Mouse (Mus musculus): ENCODE results near the gene Cldn22. TPM values are rescaled to one million over a fixed set of nuclear protein-coding genes. Genes with fewer than 3 reads are reported as not detected.

Gene Cldn22
- total and polyA plus RNA-seq, 3 experiments, result 0.22 TPM; not detected in 2

- DNase-seq (ENCODE audit: low spot score) (no peak), ATAC-seq (ENCODE audit: extremely low read depth, insufficient number of reproducible peaks, low FRiP score, poor library complexity, severe bottlenecking) (no peak)
- Histone ChIP-seq H3K27me3 (ENCODE audit: insufficient read depth, low read length) (no peaks in the 10 kb centered on the region), H3K4me1 (ENCODE audit: insufficient read depth, low read depth, low read length) (no peaks in the 10 kb centered on the region), H3K4me3 (ENCODE audit: low read depth, low read length) (no peak overlapping the region), H3K36me3 (replicated peaks) (no peaks in the 10 kb centered on the region), H3K9me3 (replicated peaks) (no peaks in the 10 kb centered on the region)
- TF ChIP-seq GATA1 (IDR thresholded peaks at IDR 0.05; ENCODE audit: borderline replicate concordance, low read length), result no peak
- TF ChIP-seq POLR2AphosphoS5 (IDR thresholded peaks at IDR 0.05; ENCODE audit: insufficient replicate concordance, low read depth, low read length), result no peak
- no peak for TF ChIP-seq GATA2 (IDR thresholded peaks at IDR 0.05; ENCODE audit: borderline replicate concordance, low read depth, low read length)
- TF ChIP-seq CTCF (IDR thresholded peaks at IDR 0.05; ENCODE audit: low read depth, low read length), result no peak
- TF ChIP-seq TAL1 (conservative IDR thresholded peaks at IDR 0.05; ENCODE audit: low read depth, low read length), result no peak
Measured at GRCm38 (mm10) chr8:47784436-47784835, 39.8 kb upstream of the Cldn22 start.

- no peaks in the 10 kb centered on the region for H3K36me3 ChIP-seq (replicated peaks)
- no peak overlapping the region for H3K4me3 ChIP-seq (ENCODE audit: low read depth, low read length)
- DNase-seq (ENCODE audit: low spot score) (no peak), ATAC-seq (ENCODE audit: extremely low read depth, insufficient number of reproducible peaks, low FRiP score, poor library complexity, severe bottlenecking) (no peak)
- H3K9me3 ChIP-seq (replicated peaks), result no peaks in the 10 kb centered on the region
- TF ChIP-seq CTCF (IDR thresholded peaks at IDR 0.05; ENCODE audit: low read depth, low read length), result no peak
- TF ChIP-seq TAL1 (conservative IDR thresholded peaks at IDR 0.05; ENCODE audit: low read depth, low read length), result no peak
- no peak for TF ChIP-seq GATA1 (IDR thresholded peaks at IDR 0.05; ENCODE audit: borderline replicate concordance, low read length)
- no peak for TF ChIP-seq POLR2AphosphoS5 (IDR thresholded peaks at IDR 0.05; ENCODE audit: insufficient replicate concordance, low read depth, low read length)
- TF ChIP-seq GATA2 (IDR thresholded peaks at IDR 0.05; ENCODE audit: borderline replicate concordance, low read depth, low read length), result no peak
- H3K4me1 ChIP-seq (ENCODE audit: insufficient read depth, low read depth, low read length), result no peaks in the 10 kb centered on the region
- no peaks in the 10 kb centered on the region for H3K27me3 ChIP-seq (ENCODE audit: insufficient read depth, low read length)
Measured at GRCm38 (mm10) chr8:47786323-47786722, 38.0 kb upstream of the Cldn22 start.

GRCm38 (mm10) chr8:47787705-47788104 lies 36.6 kb upstream of the Cldn22 start:
- Histone ChIP-seq H3K4me3 (ENCODE audit: low read depth, low read length) (no peak overlapping the region), H3K36me3 (replicated peaks) (no peaks in the 10 kb centered on the region), H3K9me3 (replicated peaks) (no peaks in the 10 kb centered on the region), H3K4me1 (ENCODE audit: insufficient read depth, low read depth, low read length) (no peaks in the 10 kb centered on the region), H3K27me3 (ENCODE audit: insufficient read depth, low read length) (no peaks in the 10 kb centered on the region)
- no peak for ATAC-seq (ENCODE audit: extremely low read depth, insufficient number of reproducible peaks, low FRiP score, poor library complexity, severe bottlenecking)
- no peak for DNase-seq (ENCODE audit: low spot score)
- no peak for TF ChIP-seq POLR2AphosphoS5 (IDR thresholded peaks at IDR 0.05; ENCODE audit: insufficient replicate concordance, low read depth, low read length)
- TF ChIP-seq CTCF (IDR thresholded peaks at IDR 0.05; ENCODE audit: low read depth, low read length), result no peak
- no peak for TF ChIP-seq GATA1 (IDR thresholded peaks at IDR 0.05; ENCODE audit: borderline replicate concordance, low read length)
- no peak for TF ChIP-seq GATA2 (IDR thresholded peaks at IDR 0.05; ENCODE audit: borderline replicate concordance, low read depth, low read length)
- no peak for TF ChIP-seq TAL1 (conservative IDR thresholded peaks at IDR 0.05; ENCODE audit: low read depth, low read length)

DNA sequence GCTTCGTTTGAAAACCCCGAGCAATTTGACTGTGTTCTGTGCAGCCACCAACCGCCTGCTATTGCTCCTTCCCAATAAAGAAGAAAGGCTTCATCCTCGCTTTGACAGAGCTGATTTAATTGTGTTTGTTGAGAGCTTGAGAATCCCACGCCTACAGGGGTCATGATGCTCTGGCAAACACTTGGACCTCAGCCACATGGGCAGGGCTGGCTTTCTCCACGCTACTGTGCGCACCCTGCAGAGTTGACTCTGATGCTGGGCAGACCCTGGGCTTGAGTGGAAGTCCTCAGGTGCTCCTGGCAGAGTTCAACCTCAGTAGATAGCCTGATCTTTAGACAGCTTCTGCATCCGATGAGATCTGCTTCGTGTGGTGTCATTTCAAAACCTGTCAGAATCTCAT lies 32.3 kb upstream of the Cldn22 start:
- Histone ChIP-seq H3K27me3 (ENCODE audit: insufficient read depth, low read length) (no peaks in the 10 kb centered on the region), H3K4me1 (ENCODE audit: insufficient read depth, low read depth, low read length) (no peaks in the 10 kb centered on the region), H3K36me3 (replicated peaks) (no peaks in the 10 kb centered on the region), H3K9me3 (replicated peaks) (peaks cover 2% of the 10 kb centered on the region; the same call in 1 of the 2 replicates), H3K4me3 (ENCODE audit: low read depth, low read length) (no peak overlapping the region)
- TF ChIP-seq POLR2AphosphoS5 (IDR thresholded peaks at IDR 0.05; ENCODE audit: insufficient replicate concordance, low read depth, low read length) (no peak), CTCF (IDR thresholded peaks at IDR 0.05; ENCODE audit: low read depth, low read length) (no peak), TAL1 (conservative IDR thresholded peaks at IDR 0.05; ENCODE audit: low read depth, low read length) (no peak), GATA1 (IDR thresholded peaks at IDR 0.05; ENCODE audit: borderline replicate concordance, low read length) (no peak), GATA2 (IDR thresholded peaks at IDR 0.05; ENCODE audit: borderline replicate concordance, low read depth, low read length) (no peak)
- ATAC-seq (ENCODE audit: extremely low read depth, insufficient number of reproducible peaks, low FRiP score, poor library complexity, severe bottlenecking) (no peak), DNase-seq (ENCODE audit: low spot score) (no peak)

DNA sequence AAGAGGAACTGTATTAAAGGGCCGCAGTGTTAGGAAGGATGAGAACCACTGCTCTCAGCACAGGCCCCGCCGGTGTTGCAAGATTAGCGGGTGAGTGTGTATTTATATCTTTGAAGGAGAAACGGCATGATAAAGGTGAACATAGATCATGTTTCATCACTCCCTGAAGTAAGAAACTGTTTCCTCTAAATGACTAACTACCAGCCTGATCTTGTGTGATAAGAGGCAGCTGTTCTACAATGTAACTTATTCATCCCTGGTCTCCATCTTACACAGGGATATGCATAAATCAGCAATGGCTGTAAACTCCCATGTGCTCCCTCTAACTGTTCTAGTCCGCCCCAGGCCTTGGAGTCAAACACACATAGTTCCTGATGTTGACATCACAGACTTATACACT lies 24.8 kb upstream of the Cldn22 start:
- H3K27me3 ChIP-seq (ENCODE audit: insufficient read depth, low read length), result no peaks in the 10 kb centered on the region
- no peak for TF ChIP-seq GATA1 (IDR thresholded peaks at IDR 0.05; ENCODE audit: borderline replicate concordance, low read length)
- no peak for TF ChIP-seq POLR2AphosphoS5 (IDR thresholded peaks at IDR 0.05; ENCODE audit: insufficient replicate concordance, low read depth, low read length)
- no peak for TF ChIP-seq TAL1 (conservative IDR thresholded peaks at IDR 0.05; ENCODE audit: low read depth, low read length)
- TF ChIP-seq CTCF (IDR thresholded peaks at IDR 0.05; ENCODE audit: low read depth, low read length), result no peak
- TF ChIP-seq GATA2 (IDR thresholded peaks at IDR 0.05; ENCODE audit: borderline replicate concordance, low read depth, low read length), result no peak
- H3K4me1 ChIP-seq (ENCODE audit: insufficient read depth, low read depth, low read length), result no peaks in the 10 kb centered on the region
- H3K9me3 ChIP-seq (replicated peaks), result no peaks in the 10 kb centered on the region
- no peak overlapping the region for H3K4me3 ChIP-seq (ENCODE audit: low read depth, low read length)
- H3K36me3 ChIP-seq (replicated peaks), result no peaks in the 10 kb centered on the region
- DNase-seq (ENCODE audit: low spot score) (no peak), ATAC-seq (ENCODE audit: extremely low read depth, insufficient number of reproducible peaks, low FRiP score, poor library complexity, severe bottlenecking) (no peak)

DNA sequence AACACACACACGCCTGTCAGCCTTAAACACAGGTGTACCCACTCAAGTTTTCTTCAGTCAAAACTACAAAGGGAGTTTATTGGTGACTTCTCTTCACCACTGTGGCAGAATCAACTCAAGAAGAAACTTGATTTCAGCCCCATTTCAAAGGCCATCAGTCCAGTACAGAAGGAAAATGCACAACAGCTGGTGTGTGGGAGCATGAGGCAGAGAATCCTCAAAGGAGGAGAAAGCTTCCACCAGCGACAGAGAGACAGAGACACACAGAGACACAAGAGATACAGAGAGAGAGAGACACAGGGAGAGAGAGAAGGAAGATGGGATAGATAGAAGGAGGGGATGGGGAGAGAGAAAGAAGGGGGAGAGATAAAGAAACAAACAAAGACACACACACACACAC lies 21.9 kb upstream of the Cldn22 start:
- Histone ChIP-seq H3K4me1 (ENCODE audit: insufficient read depth, low read depth, low read length) (no peaks in the 10 kb centered on the region), H3K9me3 (replicated peaks) (no peaks in the 10 kb centered on the region), H3K36me3 (replicated peaks) (no peaks in the 10 kb centered on the region), H3K4me3 (ENCODE audit: low read depth, low read length) (no peak overlapping the region), H3K27me3 (ENCODE audit: insufficient read depth, low read length) (no peaks in the 10 kb centered on the region)
- DNase-seq (ENCODE audit: low spot score), result no peak
- no peak for ATAC-seq (ENCODE audit: extremely low read depth, insufficient number of reproducible peaks, low FRiP score, poor library complexity, severe bottlenecking)
- no peak for TF ChIP-seq CTCF (IDR thresholded peaks at IDR 0.05; ENCODE audit: low read depth, low read length)
- TF ChIP-seq GATA2 (IDR thresholded peaks at IDR 0.05; ENCODE audit: borderline replicate concordance, low read depth, low read length), result no peak
- TF ChIP-seq POLR2AphosphoS5 (IDR thresholded peaks at IDR 0.05; ENCODE audit: insufficient replicate concordance, low read depth, low read length), result no peak
- TF ChIP-seq TAL1 (conservative IDR thresholded peaks at IDR 0.05; ENCODE audit: low read depth, low read length), result no peak
- no peak for TF ChIP-seq GATA1 (IDR thresholded peaks at IDR 0.05; ENCODE audit: borderline replicate concordance, low read length)

Measured in G1E (cell line).